Mouse (Mus musculus) 416B (cell line): ENCODE measurements around the gene Chat.

Experiments
- DNase-seq: peaks from one replicate; pipeline ENCODE4 v3.0.0; 2011; ENCODE audit warnings: low read depth

The Chat gene

DNA sequence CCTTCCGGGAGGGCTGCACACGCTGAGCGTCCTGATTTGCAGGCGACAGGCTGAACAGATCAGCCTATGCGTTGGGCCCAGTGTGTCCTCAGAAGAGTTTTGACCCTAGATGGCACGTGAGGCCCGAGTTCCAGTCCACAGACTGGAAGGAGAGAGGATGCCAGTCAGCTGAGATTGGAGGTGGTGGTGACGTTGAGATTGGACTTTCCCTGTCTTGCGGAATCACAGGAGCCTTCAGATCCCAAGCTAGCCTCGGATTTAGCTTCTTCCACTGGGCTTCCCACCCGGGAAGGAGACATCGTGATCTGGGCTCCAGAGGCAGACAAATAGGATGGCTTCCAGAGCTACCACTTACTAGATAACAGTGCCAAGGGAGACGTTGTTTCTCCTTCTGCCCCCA is at the start of gene Chat:
TSS of gene Chat (minus strand) at position 101 of the 400 bp plus-strand sequence.
- DNase-seq = no peak

DNA sequence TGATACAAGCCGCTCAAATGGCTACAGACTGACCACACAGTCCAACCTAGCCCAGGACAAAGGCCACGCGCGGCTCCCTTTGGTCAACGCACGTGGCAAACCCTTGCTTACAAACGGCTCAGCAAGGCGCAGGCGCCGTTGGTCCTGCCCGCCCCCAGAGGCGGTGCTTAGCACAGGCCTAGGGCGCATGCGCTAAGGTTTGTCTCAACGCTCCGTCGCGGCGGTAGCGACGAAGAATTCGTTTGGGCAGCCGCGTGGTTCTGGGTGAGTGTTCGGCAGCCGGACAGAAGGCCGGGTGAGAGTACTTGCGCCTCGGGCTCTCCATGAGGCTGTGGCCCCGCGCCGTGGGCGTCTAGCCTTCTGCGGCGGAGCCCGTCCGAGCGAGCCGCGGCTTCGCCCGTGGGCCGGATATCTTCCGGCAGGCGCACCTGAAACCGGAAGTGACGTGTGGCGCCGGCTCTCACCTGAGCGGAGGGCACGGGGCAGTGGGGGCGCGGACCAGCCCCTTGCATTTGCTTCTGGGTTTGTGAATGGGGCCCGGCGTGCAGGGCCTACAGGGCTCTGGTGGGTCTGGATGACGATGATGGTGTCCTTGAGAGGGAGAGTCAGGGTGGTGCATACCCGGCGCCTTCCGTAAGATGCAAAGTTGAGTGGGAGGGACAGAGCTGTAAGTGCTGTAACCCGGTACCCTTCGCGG is 47.7 kb upstream of the Chat start, which contains the start of gene Ercc6:
TSS of gene Ercc6 (plus strand) at position 186 of the 697 bp plus-strand sequence.
- peak; percentile 95 for DNase-seq

GRCm38 (mm10) chr14:32512912-32513311 is 47.1 kb upstream of the Chat start:
- no peak for DNase-seq

GRCm38 (mm10) chr14:32509443-32509961 is 43.7 kb upstream of the Chat start:
- peak; percentile 51 for DNase-seq

GRCm38 (mm10) chr14:32508105-32508835 is 42.5 kb upstream of the Chat start:
- DNase-seq = peak; percentile 39

DNA sequence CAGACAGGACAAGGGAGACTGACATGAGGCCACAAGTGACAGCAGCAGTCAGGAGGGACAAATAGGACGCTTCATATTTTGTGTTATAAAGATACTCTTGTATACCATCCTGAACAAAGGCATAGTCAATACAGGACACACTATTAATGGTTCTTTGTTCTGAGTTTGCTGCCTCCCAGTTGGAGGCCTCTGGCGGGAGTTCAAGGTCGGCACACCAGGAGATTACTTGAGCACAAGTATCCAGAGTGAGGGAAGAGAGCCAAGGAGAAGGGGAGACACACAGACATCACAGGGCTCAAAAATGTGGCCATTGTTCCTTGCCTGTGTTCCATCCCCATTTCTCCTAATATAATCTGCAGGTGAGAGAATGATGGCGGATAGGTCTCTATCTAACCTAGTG is 41.4 kb upstream of the Chat start:
- no peak for DNase-seq

DNA sequence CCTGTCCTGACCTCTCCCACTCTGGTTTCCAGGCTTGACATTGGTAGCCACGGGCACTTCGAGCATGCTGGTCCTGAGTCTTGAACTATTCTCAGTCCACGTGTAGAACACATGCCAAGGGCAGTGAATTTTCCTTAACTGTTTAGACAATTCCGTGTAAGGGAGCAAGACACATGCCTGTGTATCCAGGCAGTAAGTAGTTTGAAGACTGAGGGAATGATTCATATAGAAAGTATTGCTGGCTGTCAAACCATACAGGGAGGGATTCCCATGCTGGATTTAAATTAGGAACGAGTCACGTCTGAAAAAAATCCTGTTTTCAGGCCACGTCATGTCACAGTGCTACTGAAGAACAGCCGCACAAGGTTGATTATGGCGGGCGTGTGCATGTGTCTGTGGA is 40.5 kb upstream of the Chat start:
- no peak for DNase-seq

GRCm38 (mm10) chr14:32503897-32504296 is 38.1 kb upstream of the Chat start:
- DNase-seq = no peak

DNA sequence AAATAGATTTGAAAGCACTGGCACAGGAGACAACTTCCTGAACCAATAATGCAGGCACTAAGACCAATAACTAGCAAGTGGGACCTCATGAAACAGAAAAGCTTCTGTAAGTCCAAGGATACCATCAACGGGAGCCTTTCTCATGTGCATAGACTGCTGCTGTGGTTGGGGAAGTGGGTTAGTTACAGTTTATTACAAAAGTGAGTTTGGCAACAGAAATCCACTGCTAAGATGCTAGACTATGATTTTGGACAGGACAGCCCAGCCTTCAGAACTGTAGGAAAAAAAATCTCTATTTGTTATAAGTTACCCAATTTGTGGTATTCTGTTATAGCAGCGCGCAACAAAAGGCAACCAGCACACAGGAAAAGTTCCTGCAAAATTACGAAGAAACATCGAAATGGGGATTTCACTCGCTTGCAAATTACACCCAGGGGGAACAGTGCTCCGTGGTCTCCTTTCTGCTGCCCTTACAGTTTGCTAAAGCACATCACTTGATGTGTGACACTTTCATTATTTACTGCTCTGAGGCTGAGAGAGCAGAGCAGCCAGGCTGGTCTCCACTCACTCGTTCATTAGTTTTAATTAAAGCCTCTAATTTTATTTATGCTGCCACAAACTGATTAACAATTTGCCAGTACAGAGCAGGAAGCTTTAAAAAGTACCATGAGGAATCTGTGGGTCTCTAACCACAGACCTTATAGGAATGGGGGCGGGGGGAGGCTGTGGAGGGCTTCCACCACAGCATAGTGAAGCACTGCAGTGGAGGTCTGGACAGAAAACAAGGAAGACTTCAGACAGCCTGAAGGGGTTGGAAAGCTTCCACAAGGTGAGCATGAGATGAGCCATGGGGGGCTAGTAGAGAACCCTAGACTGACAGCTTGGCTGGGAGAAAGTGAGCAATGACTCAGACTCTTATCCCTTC is 37.2 kb upstream of the Chat start:
- peak; percentile 72 for DNase-seq

DNA sequence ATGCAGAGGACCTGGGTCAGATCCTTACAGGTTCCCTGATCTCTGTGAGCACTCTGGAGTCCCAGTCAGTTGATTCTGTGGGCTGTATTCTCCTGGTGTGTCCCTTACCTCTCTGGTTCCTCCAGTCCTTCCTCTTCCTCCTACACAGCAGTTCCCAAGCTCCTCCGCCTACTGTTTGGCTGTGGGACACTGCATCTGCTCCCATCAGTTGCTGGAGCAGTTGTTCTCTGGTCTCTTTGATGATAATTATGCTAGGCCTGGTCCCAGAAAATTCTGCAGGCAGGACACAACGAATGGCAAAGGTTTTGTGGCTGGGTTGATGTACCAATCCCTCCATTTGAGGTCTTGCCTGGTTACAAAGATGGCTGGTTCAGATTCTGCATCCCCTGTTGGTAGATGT is 35.5 kb upstream of the Chat start:
- DNase-seq = no peak

GRCm38 (mm10) chr14:32496115-32496850 is 30.5 kb upstream of the Chat start:
- DNase-seq = peak; percentile 91

- peak; percentile 86 for DNase-seq
Observed at GRCm38 (mm10) chr14:32492521-32492920, 26.7 kb upstream of the Chat start.

DNA sequence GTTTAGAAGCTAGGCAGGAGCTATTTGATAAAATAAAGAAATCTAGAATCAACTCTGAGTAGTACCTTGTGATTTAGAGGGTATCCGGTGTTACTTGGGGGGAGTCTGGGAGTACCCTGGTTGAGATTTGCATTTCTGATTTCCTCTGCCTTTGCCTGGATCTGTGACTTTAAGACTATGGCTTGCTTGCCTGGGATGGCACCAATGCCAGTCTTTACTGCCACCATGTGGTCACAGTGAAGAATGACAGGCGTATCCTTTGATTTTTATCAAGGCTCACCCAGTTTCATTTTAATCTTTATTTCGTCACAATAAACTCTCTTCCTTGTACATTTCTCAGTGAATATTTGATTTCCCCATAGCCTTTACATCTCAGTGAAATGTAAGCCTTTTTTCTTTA is 16.3 kb upstream of the Chat start:
- peak; percentile 75 for DNase-seq

- no peak for DNase-seq
Observed at GRCm38 (mm10) chr14:32477581-32477980, 11.8 kb upstream of the Chat start.

- no peak for DNase-seq
Observed at GRCm38 (mm10) chr14:32476559-32476958, 10.8 kb upstream of the Chat start.

GRCm38 (mm10) chr14:32472996-32473395 is 7.2 kb upstream of the Chat start:
- peak; percentile 71 for DNase-seq

DNA sequence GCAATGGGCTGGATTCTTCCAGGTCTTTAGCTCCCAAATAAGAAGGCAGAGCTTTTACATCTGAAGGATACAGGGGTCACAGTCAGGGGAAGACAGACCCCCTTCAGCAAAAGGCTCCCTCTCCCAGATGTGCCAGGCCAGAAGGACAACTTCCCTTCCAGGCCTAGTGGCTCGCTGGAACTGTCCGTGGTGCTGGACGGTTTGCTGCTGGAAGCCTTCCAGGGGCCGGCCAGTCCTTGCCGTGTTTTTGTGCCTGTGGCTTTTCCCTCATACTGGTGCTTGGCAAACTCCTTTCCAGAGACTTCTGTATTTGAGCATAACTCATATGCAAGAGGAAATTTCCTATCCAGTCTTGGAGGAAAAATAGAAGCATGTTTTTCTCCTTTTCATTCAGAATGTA is 1.8 kb upstream of the Chat start:
- peak; percentile 48 for DNase-seq

DNA sequence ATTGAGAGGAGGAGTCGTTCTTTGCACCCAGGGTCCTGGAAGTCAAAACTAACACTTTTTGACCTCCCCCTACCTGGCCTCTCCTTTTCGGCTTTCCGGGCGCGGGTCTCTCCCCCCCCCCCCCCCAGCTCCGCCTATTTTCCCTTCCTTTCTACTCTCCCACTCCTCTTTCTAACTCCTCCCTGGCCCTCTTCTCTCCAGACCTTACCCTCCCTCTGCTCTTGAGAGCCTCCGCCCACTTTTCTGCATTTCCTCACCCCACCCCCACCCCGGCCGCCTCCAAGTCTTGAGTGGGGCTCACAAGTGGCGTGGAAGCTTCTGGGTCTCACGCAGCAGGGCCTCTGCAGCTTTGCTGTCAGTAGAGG is 301 bp downstream of the Chat start:
- no peak for DNase-seq

- DNase-seq = no peak
Observed at GRCm38 (mm10) chr14:32464601-32465505, 936 bp downstream of the Chat start, which contains the start of gene Slc18a3. Slc18a3 (minus strand) TSS chr14:32464850.
